17 mouse cellular contexts compared by ENCODE assay signal in the genomic region with DNA sequence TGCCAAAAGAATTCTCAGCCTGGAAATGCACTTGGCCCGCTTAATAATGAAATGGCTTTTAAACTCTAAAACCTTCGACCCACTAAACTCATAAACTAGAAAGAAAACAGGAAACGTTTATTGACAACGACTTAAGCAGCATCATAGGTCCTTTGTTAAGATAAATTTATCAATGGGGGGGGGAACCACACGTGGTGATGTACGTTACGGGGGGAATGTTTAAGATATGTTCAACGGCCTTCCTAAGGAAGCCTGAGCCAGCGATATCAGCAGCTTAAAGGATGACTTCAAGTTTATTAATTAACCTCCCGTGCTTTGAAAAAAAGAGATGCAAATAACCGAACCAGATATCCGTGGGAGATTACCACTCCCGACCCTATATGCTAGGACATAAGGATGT. TPM values are rescaled to one million over a fixed set of nuclear protein-coding genes. Genes with fewer than 3 reads are reported as not detected.
DNase-seq lines count a peak whose midpoint lies in the region; ATAC-seq and TF ChIP-seq lines count a peak whose summit lies in the region.
"Had no signal": no experiment of that assay in that cellular context is flagged by ENCODE, and none has a peak within 500 bp of the region (broad histone marks: within the 10 kb centered on the region; RNA-seq: fewer than 3 reads in every experiment).

No protein-coding gene starts in this region.

- WGBS in midbrain, embryonic 14.5 days: 47% methylated on average over 13 of the region's 13 CpGs
- WGBS in midbrain, embryonic 10.5 days: 52% methylated on average over 13 of the region's 13 CpGs
- WGBS in intestine, postnatal 0 days: 25% methylated on average over 13 of the region's 13 CpGs

- H3K9me3 ChIP-seq in midbrain, embryonic 14.5 days (ENCODE audit: control insufficient read depth, low read length): no peaks in the 10 kb centered on the region
- H3K9me3 ChIP-seq in midbrain, embryonic 10.5 days (replicated peaks): no peaks in the 10 kb centered on the region
- H3K9me3 ChIP-seq in MEL (replicated peaks; ENCODE audit: insufficient read depth, low read length): no peaks in the 10 kb centered on the region
- no peaks in the 10 kb centered on the region for H3K9me3 ChIP-seq in intestine, postnatal 0 days (ENCODE audit: control insufficient read depth)
- H3K9me3 ChIP-seq: embryonic facial prominence, embryonic 10.5 days; embryonic facial prominence, embryonic 12.5 days; forebrain, embryonic 13.5 days; forebrain, embryonic 15.5 days had no signal

- intact Hi-C loops in gastrocnemius, adult 2 months (cut with DNase I): loop anchor here (2.0 to 5.0 kb wide), 2 partner anchors 57 to 91 kb away; a partner anchor contains a TSS
- intact Hi-C loops in gastrocnemius, postnatal 36 days (cut with DNase I): loop anchor here (5.0 kb wide), 2 partner anchors 52 to 342 kb away; a partner anchor contains a TSS

- TF ChIP-seq EP300 in MEL (IDR thresholded peaks at IDR 0.05; ENCODE audit: low read depth in 1 of 2, low read length in 2 of 2): peak; percentile 28 to 87; a peak in 3 of 4 replicates

- TF ChIP-seq CTCF in gastrocnemius, adult 2 months (IDR thresholded peaks at IDR 0.05): no peak
- TF ChIP-seq CTCF in MEL (IDR thresholded peaks at IDR 0.05 in 2 of 3, conservative IDR thresholded peaks at IDR 0.05 in 1 of 3; ENCODE audit: control insufficient read depth in 1 of 3, insufficient read depth in 1 of 3, low read depth in 2 of 3, low read length in 3 of 3, poor library complexity in 1 of 3, severe bottlenecking in 1 of 3): no peak
- TF ChIP-seq CTCF in intestine, postnatal 0 days (IDR thresholded peaks at IDR 0.05; ENCODE audit: low read depth): no peak

- ATAC-seq in midbrain, embryonic 14.5 days (ENCODE audit: low FRiP score, low TSS enrichment): no peak
- no peak for ATAC-seq in intestine, postnatal 0 days
- ATAC-seq: CD4-positive, CD25-positive, alpha-beta regulatory T cell, adult 4 months had no signal

- H3K36me3 ChIP-seq in midbrain, embryonic 14.5 days (ENCODE audit: control insufficient read depth, insufficient read depth, low read length): no peaks in the 10 kb centered on the region
- H3K36me3 ChIP-seq in midbrain, embryonic 10.5 days: no peaks in the 10 kb centered on the region
- peaks cover 0 to 7% of the 10 kb centered on the region in 2 experiments; a peak in 2 of 4 replicates for H3K36me3 ChIP-seq in MEL (ENCODE audit: control insufficient read depth in 1 of 2, insufficient read depth in 2 of 2, low read length in 2 of 2)
- no peaks in the 10 kb centered on the region for H3K36me3 ChIP-seq in intestine, postnatal 0 days (ENCODE audit: control insufficient read depth, insufficient read depth)
- H3K36me3 ChIP-seq: embryonic facial prominence, embryonic 10.5 days; embryonic facial prominence, embryonic 12.5 days; forebrain, embryonic 15.5 days; G1E had no signal

- H3K4me1 ChIP-seq in midbrain, embryonic 14.5 days (ENCODE audit: control insufficient read depth, insufficient read depth, low read length): no peaks in the 10 kb centered on the region
- H3K4me1 ChIP-seq in midbrain, embryonic 10.5 days: peaks cover 7% of the 10 kb centered on the region
- peaks cover 0 to 26% of the 10 kb centered on the region in 2 experiments for H3K4me1 ChIP-seq in MEL (ENCODE audit: control insufficient read depth in 1 of 2, insufficient read depth in 2 of 2, low read length in 2 of 2)
- no peaks in the 10 kb centered on the region for H3K4me1 ChIP-seq in intestine, postnatal 0 days (replicated peaks; ENCODE audit: control insufficient read depth, insufficient read depth, low read length)
- H3K4me1 ChIP-seq: forebrain, embryonic 13.5 days; forebrain, embryonic 15.5 days had no signal

- no peaks in the 10 kb centered on the region for H3K27me3 ChIP-seq in midbrain, embryonic 14.5 days (ENCODE audit: control insufficient read depth, insufficient read depth, low read length)
- no peaks in the 10 kb centered on the region for H3K27me3 ChIP-seq in midbrain, embryonic 10.5 days (ENCODE audit: low read depth, poor library complexity, severe bottlenecking)
- no peaks in the 10 kb centered on the region for H3K27me3 ChIP-seq in MEL (ENCODE audit: control insufficient read depth in 1 of 2, insufficient read depth in 2 of 2, low read length in 2 of 2)
- no peaks in the 10 kb centered on the region for H3K27me3 ChIP-seq in intestine, postnatal 0 days (replicated peaks; ENCODE audit: control insufficient read depth, insufficient read depth, low read length)
- H3K27me3 ChIP-seq: CH12.LX; embryonic facial prominence, embryonic 12.5 days; forebrain, embryonic 13.5 days; forebrain, embryonic 15.5 days had no signal

- H3K4me2 ChIP-seq in midbrain, embryonic 14.5 days (ENCODE audit: low read length): no peak overlapping the region
- H3K4me2 ChIP-seq in intestine, postnatal 0 days (replicated peaks; ENCODE audit: low read depth): no peak overlapping the region
- H3K4me2 ChIP-seq: embryonic facial prominence, embryonic 12.5 days; forebrain, embryonic 13.5 days; forebrain, embryonic 15.5 days had no signal

- H3K27ac ChIP-seq in gastrocnemius, adult 2 months: peak overlapping the region; percentile 35; the same call in 1 of the 2 replicates
- H3K27ac ChIP-seq in midbrain, embryonic 14.5 days (replicated peaks; ENCODE audit: low read depth, low read length): no peak overlapping the region
- H3K27ac ChIP-seq in midbrain, embryonic 10.5 days (replicated peaks): no peak overlapping the region
- H3K27ac ChIP-seq in MEL (ENCODE audit: control insufficient read depth, low read depth, low read length): peak overlapping the region; percentile 8; the same call in 1 of the 2 replicates
- H3K27ac ChIP-seq in intestine, postnatal 0 days (ENCODE audit: low read depth, low read length): no peak overlapping the region
- H3K27ac ChIP-seq: embryonic facial prominence, embryonic 10.5 days; embryonic facial prominence, embryonic 12.5 days; forebrain, embryonic 13.5 days; forebrain, embryonic 15.5 days had no signal

- DNase-seq in gastrocnemius, adult 2 months: no peak
- DNase-seq in gastrocnemius, postnatal 36 days: no peak
- DNase-seq in midbrain, embryonic 14.5 days: peak; percentile 21
- no peak for DNase-seq in midbrain, embryonic 10.5 days (ENCODE audit: low spot score)
- no peak for DNase-seq in MEL (ENCODE audit: low read depth, low spot score)
- DNase-seq: adrenal gland, adult 2 months; adrenal gland, postnatal 25 days; cerebellum, adult 11-12 months had no signal

- no peak overlapping the region for H3K9ac ChIP-seq in midbrain, embryonic 14.5 days (replicated peaks; ENCODE audit: low read length)
- peak overlapping the region; percentile 33 for H3K9ac ChIP-seq in MEL (ENCODE audit: control insufficient read depth, low read depth, low read length, poor library complexity, severe bottlenecking)
- no peak overlapping the region for H3K9ac ChIP-seq in intestine, postnatal 0 days (ENCODE audit: low read depth, low read length)
- H3K9ac ChIP-seq: embryonic facial prominence, embryonic 12.5 days; forebrain, embryonic 13.5 days; forebrain, embryonic 15.5 days; forebrain, postnatal 0 days had no signal

- no peak for TF ChIP-seq RAD21 in MEL (IDR thresholded peaks at IDR 0.05; ENCODE audit: low read depth, low read length)

- no peak for TF ChIP-seq POLR2A in MEL (IDR thresholded peaks at IDR 0.05; ENCODE audit: control insufficient read depth in 1 of 2, insufficient read depth in 1 of 2, low read depth in 1 of 2, low read length in 2 of 2, poor library complexity in 1 of 2)

- peak overlapping the region; percentile 47 for H3K4me3 ChIP-seq in gastrocnemius, adult 2 months
- no peak overlapping the region for H3K4me3 ChIP-seq in midbrain, embryonic 14.5 days (replicated peaks; ENCODE audit: low read depth, low read length)
- H3K4me3 ChIP-seq in midbrain, embryonic 10.5 days: no peak overlapping the region
- peak overlapping the region; percentile 20 to 48 for H3K4me3 ChIP-seq in MEL (ENCODE audit: control insufficient read depth in 1 of 2, insufficient read depth in 1 of 2, low read depth in 2 of 2, low read length in 2 of 2)
- H3K4me3 ChIP-seq in intestine, postnatal 0 days (ENCODE audit: low read depth, low read length): no peak overlapping the region
- H3K4me3 ChIP-seq: embryonic facial prominence, embryonic 10.5 days; embryonic facial prominence, embryonic 12.5 days; forebrain, embryonic 13.5 days; forebrain, embryonic 15.5 days had no signal

- H3K79me2 ChIP-seq in MEL (ENCODE audit: control insufficient read depth, insufficient read depth, low read length, poor library complexity): no peaks in the 10 kb centered on the region; the same call in 1 of the 2 replicates

TF ChIP-seq in MEL, 35 proteins besides CTCF, POLR2A, EP300 and RAD21 (continues in another document):
- TF ChIP-seq ZKSCAN1 (IDR thresholded peaks at IDR 0.05; ENCODE audit: low read depth, low read length): no peak
- 0 out of 2 replicates have a peak, but pooled peaks have one; percentile 22 for TF ChIP-seq MAX (IDR thresholded peaks at IDR 0.05; ENCODE audit: low read length)
- peak; percentile 12; the same call in 1 of the 2 replicates for TF ChIP-seq SIN3A (IDR thresholded peaks at IDR 0.05; ENCODE audit: low read length)
- 0 out of 2 replicates have a peak, but pooled peaks have one; percentile 8 for TF ChIP-seq TCF12 (IDR thresholded peaks at IDR 0.05; ENCODE audit: low read depth, low read length)
- TF ChIP-seq ETS1 (IDR thresholded peaks at IDR 0.05; ENCODE audit: low read depth, low read length): peak; percentile 25; the same call in 1 of the 2 replicates
- TF ChIP-seq SMC3 (IDR thresholded peaks at IDR 0.05; ENCODE audit: low read depth, low read length): no peak

RNA-seq across cellular contexts. Expression of a gene that starts 29.0 kb away (rescaled TPM):
- 100 to 1,000 TPM in 1 of 2 experiments, 10 to 100 TPM in 1; 85.5 to 125 TPM for total RNA-seq in gastrocnemius, adult 2 months (2021)
- 100 to 1,000 TPM in 1 of 2 experiments, 10 to 100 TPM in 1; 78.8 to 106 TPM for total RNA-seq in gastrocnemius, postnatal 36 days (2021)
- polyA plus RNA-seq in midbrain, embryonic 14.5 days (2014; fragmentation: Nextera tagmentation; extraction: Ambion mirVana): 27.5 and 31.4 TPM in 2 replicates
- 4.9 and 5.0 TPM in 2 replicates for polyA plus RNA-seq in midbrain, embryonic 10.5 days (2016; fragmentation: Nextera tagmentation; extraction: Ambion mirVana)
- total RNA-seq in MEL (2012; rRNA removed): 0.62 and 1.2 TPM in 2 replicates
- polyA plus RNA-seq in MEL (2012; ENCODE audit: insufficient read depth in 1 of 2, insufficient read length in 2 of 2, low read depth in 1 of 2, low replicate concordance in 2 of 2, missing spikeins in 1 of 2): 1 to 10 TPM in 1 of 2 experiments, not detected in 1; 4.3 TPM
- polyA plus RNA-seq in intestine, postnatal 0 days (2015; fragmentation: Nextera tagmentation; extraction: Ambion mirVana): 4.2 and 4.4 TPM in 2 replicates
- polyA plus RNA-seq: CD4-positive, CD25-positive, alpha-beta regulatory T cell, adult 4 months had no signal

RNA-seq across cellular contexts. Expression of a gene that starts 55.5 kb away (rescaled TPM):
- total RNA-seq in gastrocnemius, adult 2 months (2021): 1 to 10 TPM; 5.2 TPM
- total RNA-seq in gastrocnemius, postnatal 36 days (2021): 1 to 10 TPM; 4.8 TPM
- polyA plus RNA-seq in midbrain, embryonic 14.5 days (2014; fragmentation: Nextera tagmentation; extraction: Ambion mirVana): 0.34 and 3.9 TPM in 2 replicates
- polyA plus RNA-seq in midbrain, embryonic 10.5 days (2016; fragmentation: Nextera tagmentation; extraction: Ambion mirVana): 0.20 and 0.51 TPM in 2 replicates
- 0.12 and 0.26 TPM in 2 replicates for total RNA-seq in MEL (2012; rRNA removed)
- polyA plus RNA-seq in MEL (2012; ENCODE audit: insufficient read depth in 1 of 2, insufficient read length in 2 of 2, low read depth in 1 of 2, low replicate concordance in 2 of 2, missing spikeins in 1 of 2): under 1 TPM in 1 of 2 experiments, not detected in 1; 0.18 TPM
- 2.7 and 3.0 TPM in 2 replicates for polyA plus RNA-seq in intestine, postnatal 0 days (2015; fragmentation: Nextera tagmentation; extraction: Ambion mirVana)
- total RNA-seq: G1E had no signal
- polyA plus RNA-seq: CD4-positive, CD25-positive, alpha-beta regulatory T cell, adult 4 months; G1E had no signal

Comparison
In these comparisons a context has a peak if more than half of its experiments do, and no peak if none do; other contexts are left out.
1. H3K27ac ChIP-seq: peak in gastrocnemius, adult 2 months (single experiment) and MEL (single experiment); none in midbrain, embryonic 14.5 days (single experiment), midbrain, embryonic 10.5 days (single experiment) and intestine, postnatal 0 days (single experiment).
2. H3K4me3 ChIP-seq: peak in gastrocnemius, adult 2 months (single experiment) and MEL (2 of 2); none in midbrain, embryonic 14.5 days (single experiment), midbrain, embryonic 10.5 days (single experiment) and intestine, postnatal 0 days (single experiment).